In genomic region chr7:6170871-6171270, GRCm38 (mm10) we compare ENCODE assay signal across 8 mouse cellular contexts. TPM values are rescaled to one million over a fixed set of nuclear protein-coding genes. Genes with fewer than 3 reads are reported as not detected.
DNase-seq lines count a peak whose midpoint lies in the region; ATAC-seq and TF ChIP-seq lines count a peak whose summit lies in the region.

No protein-coding gene starts in this region.

- no peaks in the 10 kb centered on the region for H3K9me3 ChIP-seq in heart, embryonic 14.5 days (ENCODE audit: control insufficient read depth, low read length)
- H3K9me3 ChIP-seq in G1E (replicated peaks), result no peaks in the 10 kb centered on the region
- no peaks in the 10 kb centered on the region for H3K9me3 ChIP-seq in hindbrain, embryonic 10.5 days
- 0 out of 2 replicates have a peak, but pooled peaks cover 3% of the 10 kb centered on the region for H3K9me3 ChIP-seq in midbrain, embryonic 10.5 days (replicated peaks)

- peak overlapping the region; percentile 87 for H3K9ac ChIP-seq in heart, embryonic 14.5 days (ENCODE audit: low read length)

- peak overlapping the region in 1 of 2 experiments; percentile 71; a peak in 1 of 4 replicates for H3K4me3 ChIP-seq in heart, embryonic 14.5 days (ENCODE audit: control insufficient read depth in 1 of 2, insufficient read depth in 1 of 2, low read depth in 1 of 2, low read length in 2 of 2)
- peak overlapping the region; percentile 80; the same call in 1 of the 2 replicates for H3K4me3 ChIP-seq in G1E (ENCODE audit: low read depth, low read length)
- peak overlapping the region; percentile 78 for H3K4me3 ChIP-seq in hindbrain, embryonic 10.5 days
- peak overlapping the region; percentile 81 for H3K4me3 ChIP-seq in midbrain, embryonic 10.5 days

- no peak for ATAC-seq in heart, embryonic 14.5 days (ENCODE audit: insufficient number of reproducible peaks, insufficient read depth, low FRiP score, low read depth)
- no peak for ATAC-seq in G1E (ENCODE audit: extremely low read depth, insufficient number of reproducible peaks, low FRiP score, poor library complexity, severe bottlenecking)

- WGBS in heart, embryonic 14.5 days, result 47% methylated on average over 6 of the region's 6 CpGs
- 56% methylated on average over 6 of the region's 6 CpGs for WGBS in hindbrain, embryonic 10.5 days
- WGBS in midbrain, embryonic 10.5 days, result 47% methylated on average over 6 of the region's 6 CpGs

- DNase-seq in heart, adult 8-10 months (ENCODE audit: low spot score), result no peak
- no peak for DNase-seq in G1E (ENCODE audit: low spot score)
- DNase-seq in hindbrain, embryonic 10.5 days (ENCODE audit: low spot score), result no peak
- DNase-seq in midbrain, embryonic 10.5 days (ENCODE audit: low spot score), result no peak
- DNase-seq in spleen, adult 18-20 months, result no peak
- DNase-seq in thymus, postnatal 25 days, result no peak
- DNase-seq in gastrocnemius, postnatal 14 days, result no peak

- intact Hi-C loops in gastrocnemius, postnatal 14 days (cut with DNase I; ENCODE audit: low total_unique reads), result no loop called here

- peak overlapping the region in 1 of 2 experiments; percentile 63; a peak in 1 of 4 replicates for H3K27ac ChIP-seq in heart, embryonic 14.5 days (replicated peaks in 1 of 2; ENCODE audit: control insufficient read depth in 1 of 2, insufficient read depth in 1 of 2, low read depth in 2 of 2, low read length in 2 of 2)
- H3K27ac ChIP-seq in hindbrain, embryonic 10.5 days, result peak overlapping the region; percentile 92
- H3K27ac ChIP-seq in midbrain, embryonic 10.5 days (replicated peaks), result peak overlapping the region; percentile 91

- no peaks in the 10 kb centered on the region for H3K27me3 ChIP-seq in heart, embryonic 14.5 days (ENCODE audit: control insufficient read depth, insufficient read depth, low read length)
- H3K27me3 ChIP-seq in G1E (ENCODE audit: insufficient read depth, low read length), result no peaks in the 10 kb centered on the region
- H3K27me3 ChIP-seq in hindbrain, embryonic 10.5 days (ENCODE audit: insufficient read depth, poor library complexity, severe bottlenecking), result no peaks in the 10 kb centered on the region
- H3K27me3 ChIP-seq in midbrain, embryonic 10.5 days (ENCODE audit: low read depth, poor library complexity, severe bottlenecking), result no peaks in the 10 kb centered on the region

- TF ChIP-seq CTCF in G1E (IDR thresholded peaks at IDR 0.05; ENCODE audit: low read depth, low read length), result no peak

- peaks cover 4 to 19% of the 10 kb centered on the region in 2 experiments for H3K4me1 ChIP-seq in heart, embryonic 14.5 days (ENCODE audit: control insufficient read depth in 2 of 2, insufficient read depth in 2 of 2, low read length in 2 of 2)
- peaks cover 35% of the 10 kb centered on the region for H3K4me1 ChIP-seq in G1E (ENCODE audit: insufficient read depth, low read depth, low read length)
- peaks cover 10% of the 10 kb centered on the region for H3K4me1 ChIP-seq in hindbrain, embryonic 10.5 days (replicated peaks)
- peaks cover 24% of the 10 kb centered on the region for H3K4me1 ChIP-seq in midbrain, embryonic 10.5 days

- H3K4me2 ChIP-seq in heart, embryonic 14.5 days (ENCODE audit: low read length), result peak overlapping the region; percentile 99

- H3K36me3 ChIP-seq in heart, embryonic 14.5 days (ENCODE audit: control insufficient read depth, insufficient read depth, low read length), result peaks cover 2% of the 10 kb centered on the region
- peaks cover 19% of the 10 kb centered on the region for H3K36me3 ChIP-seq in G1E (replicated peaks)
- peaks cover 10% of the 10 kb centered on the region for H3K36me3 ChIP-seq in hindbrain, embryonic 10.5 days
- H3K36me3 ChIP-seq in midbrain, embryonic 10.5 days, result peaks cover 10% of the 10 kb centered on the region

RNA-seq across cellular contexts. Expression of gene Zfp444, which starts 1.2 kb away (rescaled TPM):
- 29.3 and 31.4 TPM in 2 replicates for polyA plus RNA-seq in heart, embryonic 14.5 days (2014; fragmentation: Nextera tagmentation; extraction: Ambion mirVana)
- total RNA-seq in heart, adult 8-10 months (2022), result 10 to 100 TPM in 2 of 4 experiments, 1 to 10 TPM in 2; 7.0 to 10.3 (median 9.9) TPM
- 7.1 and 15.0 TPM in 2 replicates for total RNA-seq in G1E (2014; fragmentation: Nextera tagmentation)
- total RNA-seq in G1E (2017), result 26.9 and 29.3 TPM in 2 replicates
- 45.2 and 48.6 TPM in 2 replicates for polyA plus RNA-seq in G1E (2012)
- polyA plus RNA-seq in hindbrain, embryonic 10.5 days (2016; fragmentation: Nextera tagmentation; extraction: Ambion mirVana), result 84.4 and 91.4 TPM in 2 replicates
- 81.8 and 86.1 TPM in 2 replicates for polyA plus RNA-seq in midbrain, embryonic 10.5 days (2016; fragmentation: Nextera tagmentation; extraction: Ambion mirVana)
- 1 to 10 TPM; 6.0 to 6.1 TPM for total RNA-seq in gastrocnemius, postnatal 14 days (2021)

RNA-seq across cellular contexts. Expression of gene Zfp787, which starts 15.1 kb away (rescaled TPM):
- polyA plus RNA-seq in heart, embryonic 14.5 days (2014; fragmentation: Nextera tagmentation; extraction: Ambion mirVana), result 11.8 and 12.2 TPM in 2 replicates
- 10 to 100 TPM; 24.7 to 29.4 (median 28.0) TPM for total RNA-seq in heart, adult 8-10 months (2022)
- total RNA-seq in G1E (2014; fragmentation: Nextera tagmentation) (23.5 and 36.9 TPM in 2 replicates), G1E (2017) (33.1 and 39.0 TPM in 2 replicates)
- polyA plus RNA-seq in G1E (2012), result 47.7 and 49.8 TPM in 2 replicates
- 24.2 and 31.8 TPM in 2 replicates for polyA plus RNA-seq in hindbrain, embryonic 10.5 days (2016; fragmentation: Nextera tagmentation; extraction: Ambion mirVana)
- 25.0 and 27.3 TPM in 2 replicates for polyA plus RNA-seq in midbrain, embryonic 10.5 days (2016; fragmentation: Nextera tagmentation; extraction: Ambion mirVana)
- 10 to 100 TPM; 32.0 to 32.6 TPM for total RNA-seq in gastrocnemius, postnatal 14 days (2021)

RNA-seq across cellular contexts. Expression of gene Galp, which starts 26.0 kb away (rescaled TPM):
- not detected in 2 replicates for polyA plus RNA-seq in heart, embryonic 14.5 days (2014; fragmentation: Nextera tagmentation; extraction: Ambion mirVana)
- not detected for total RNA-seq in heart, adult 8-10 months (2022)
- total RNA-seq in G1E (2014; fragmentation: Nextera tagmentation) (not detected in 2 replicates), G1E (2017) (not detected in 2 replicates)
- polyA plus RNA-seq in G1E (2012), result not detected in 2 replicates
- polyA plus RNA-seq in hindbrain, embryonic 10.5 days (2016; fragmentation: Nextera tagmentation; extraction: Ambion mirVana), result not detected in 2 replicates
- not detected in 2 replicates for polyA plus RNA-seq in midbrain, embryonic 10.5 days (2016; fragmentation: Nextera tagmentation; extraction: Ambion mirVana)
- total RNA-seq in gastrocnemius, postnatal 14 days (2021), result not detected

RNA-seq across cellular contexts. Expression of gene Zscan5b, which starts 51.2 kb away (rescaled TPM):
- not detected in 2 replicates for polyA plus RNA-seq in heart, embryonic 14.5 days (2014; fragmentation: Nextera tagmentation; extraction: Ambion mirVana)
- not detected for total RNA-seq in heart, adult 8-10 months (2022)
- not detected in 2 replicates for total RNA-seq in G1E (2014; fragmentation: Nextera tagmentation)
- not detected in 2 replicates for total RNA-seq in G1E (2017)
- polyA plus RNA-seq in G1E (2012), result not detected in 2 replicates
- polyA plus RNA-seq in hindbrain, embryonic 10.5 days (2016; fragmentation: Nextera tagmentation; extraction: Ambion mirVana), result not detected in 2 replicates
- polyA plus RNA-seq in midbrain, embryonic 10.5 days (2016; fragmentation: Nextera tagmentation; extraction: Ambion mirVana), result not detected in 2 replicates
- not detected for total RNA-seq in gastrocnemius, postnatal 14 days (2021)
